Mouse (Mus musculus): ENCODE measurements around the gene Brs3. TPM values are rescaled to one million over a fixed set of nuclear protein-coding genes. Genes with fewer than 3 reads are reported as not detected.

The Brs3 gene
- not detected for polyA plus RNA-seq (2014; fragmentation: Illumina TruSeq; extraction: RNeasy Lipid Tissue Mini Kit (QIAGEN cat#74804); ENCODE audit: low read depth, low replicate concordance)

GRCm38 (mm10) chrX:57042774-57043173 lies at the start of gene Brs3:
Gene Brs3 (plus strand): TSS chrX:57043074.

DNA sequence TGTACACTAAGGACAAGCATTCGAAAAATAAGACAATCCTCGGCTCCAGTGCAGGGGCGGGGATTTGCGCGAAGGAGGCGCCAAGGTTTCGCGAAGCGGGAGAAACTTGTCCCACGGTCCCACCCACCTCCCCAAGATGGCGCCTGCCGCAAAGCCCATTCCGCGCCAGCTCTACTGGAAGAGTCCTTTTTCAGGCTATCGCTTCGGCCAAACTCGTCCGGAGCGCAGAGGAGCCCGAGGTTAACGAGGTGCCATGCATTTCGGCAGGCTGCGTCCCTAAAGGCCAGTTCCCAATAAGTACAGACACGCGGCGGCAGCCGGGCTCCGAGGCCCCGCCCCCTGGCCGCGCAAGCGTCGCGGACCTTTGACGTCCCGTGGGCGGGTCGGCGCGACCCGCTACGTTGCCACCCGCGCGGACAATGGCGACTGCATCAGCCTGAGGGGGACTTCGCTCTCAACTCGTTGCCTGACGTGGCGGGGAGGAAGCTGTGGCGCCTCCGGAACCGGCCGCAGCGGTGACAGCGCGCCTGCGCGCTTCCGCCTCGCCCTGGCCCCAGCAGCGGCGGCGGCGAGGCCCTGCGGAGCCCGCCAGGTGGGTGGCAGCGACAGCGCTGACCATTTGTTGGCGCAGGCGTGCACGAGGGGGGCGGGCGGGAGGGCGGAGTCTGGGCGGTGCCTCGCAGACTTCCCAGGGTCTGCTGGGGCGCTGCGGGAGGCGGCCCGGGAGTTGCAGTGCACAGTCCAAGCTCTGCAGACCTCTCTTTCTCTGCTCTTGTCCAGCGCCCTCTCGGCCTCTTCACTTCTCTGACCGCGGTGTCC lies 10.5 kb downstream of the Brs3 start, which contains the start of gene Htatsf1:
Htatsf1 (plus strand) TSS at position 410 of the 819 bp plus-strand sequence.

GRCm38 (mm10) chrX:57087806-57088205 lies 44.9 kb downstream of the Brs3 start, which contains the start of gene Vgll1:
Gene Vgll1 (plus strand): TSS chrX:57088106.

Other genes with a start within 250 kb of the Brs3 start
- 0.50 TPM for gene Map7d3, start 220.7 kb upstream of the Brs3 start, polyA plus RNA-seq (2014; fragmentation: Illumina TruSeq; extraction: RNeasy Lipid Tissue Mini Kit (QIAGEN cat#74804); ENCODE audit: low read depth, low replicate concordance)
- gene Adgrg4, start 172.9 kb upstream of the Brs3 start, polyA plus RNA-seq (2014; fragmentation: Illumina TruSeq; extraction: RNeasy Lipid Tissue Mini Kit (QIAGEN cat#74804); ENCODE audit: low read depth, low replicate concordance): not detected
- 72.2 TPM for gene Htatsf1, start 10.5 kb downstream of the Brs3 start, polyA plus RNA-seq (2014; fragmentation: Illumina TruSeq; extraction: RNeasy Lipid Tissue Mini Kit (QIAGEN cat#74804); ENCODE audit: low read depth, low replicate concordance)
- gene Vgll1, start 45.0 kb downstream of the Brs3 start, polyA plus RNA-seq (2014; fragmentation: Illumina TruSeq; extraction: RNeasy Lipid Tissue Mini Kit (QIAGEN cat#74804); ENCODE audit: low read depth, low replicate concordance): not detected
- gene Cd40lg, start 169.1 kb downstream of the Brs3 start, polyA plus RNA-seq (2014; fragmentation: Illumina TruSeq; extraction: RNeasy Lipid Tissue Mini Kit (QIAGEN cat#74804); ENCODE audit: low read depth, low replicate concordance): not detected